ENCODE assay signal across 7 mouse cellular contexts in genomic region chr1:186433169-186433665, GRCm38 (mm10).
DNase-seq lines count a peak whose midpoint lies in the region; ATAC-seq lines count a peak whose summit lies in the region.

No protein-coding gene starts in this region.

- H3K27me3 ChIP-seq in embryonic facial prominence, embryonic 14.5 days (replicated peaks; ENCODE audit: control insufficient read depth, insufficient read depth, low read length), result no peaks in the 10 kb centered on the region
- no peaks in the 10 kb centered on the region for H3K27me3 ChIP-seq in forebrain, embryonic 13.5 days
- H3K27me3 ChIP-seq in limb, embryonic 15.5 days, result no peaks in the 10 kb centered on the region

- peak; percentile 83 for ATAC-seq in embryonic facial prominence, embryonic 14.5 days (ENCODE audit: low read depth)
- peak; percentile 81 for ATAC-seq in forebrain, embryonic 13.5 days
- peak; percentile 72 for ATAC-seq in limb, embryonic 15.5 days (ENCODE audit: insufficient number of reproducible peaks, low FRiP score, low TSS enrichment, low read depth)
- ATAC-seq in inflammation-experienced regulatory T-cells, adult 6 months, result no peak

- H3K27ac ChIP-seq in embryonic facial prominence, embryonic 14.5 days (replicated peaks; ENCODE audit: low read depth, low read length), result no peak overlapping the region
- H3K27ac ChIP-seq in forebrain, embryonic 13.5 days, result peak overlapping the region; percentile 32
- H3K27ac ChIP-seq in limb, embryonic 15.5 days, result peak overlapping the region; percentile 67

- H3K9ac ChIP-seq in embryonic facial prominence, embryonic 14.5 days (ENCODE audit: low read depth, low read length), result no peak overlapping the region
- no peak overlapping the region for H3K9ac ChIP-seq in forebrain, embryonic 13.5 days
- H3K9ac ChIP-seq in limb, embryonic 15.5 days, result no peak overlapping the region

- no peak overlapping the region for H3K4me2 ChIP-seq in embryonic facial prominence, embryonic 14.5 days (ENCODE audit: low read depth, low read length)
- H3K4me2 ChIP-seq in forebrain, embryonic 13.5 days, result no peak overlapping the region
- no peak overlapping the region for H3K4me2 ChIP-seq in limb, embryonic 15.5 days

- H3K4me1 ChIP-seq in embryonic facial prominence, embryonic 14.5 days (ENCODE audit: control insufficient read depth, insufficient read depth, low read length), result peaks cover 8% of the 10 kb centered on the region
- H3K4me1 ChIP-seq in forebrain, embryonic 13.5 days, result peaks cover 32% of the 10 kb centered on the region
- H3K4me1 ChIP-seq in limb, embryonic 15.5 days, result peaks cover 21% of the 10 kb centered on the region

- peak; percentile 52 for DNase-seq in layer of hippocampus, adult 11-12 months (ENCODE audit: low spot score)
- no peak for DNase-seq in layer of hippocampus, postnatal 25 days (ENCODE audit: extremely low spot score in 1 of 2, low spot score in 1 of 2)
- DNase-seq in embryonic facial prominence, embryonic 14.5 days (ENCODE audit: low spot score), result peak; percentile 78
- no peak for DNase-seq in thymus, postnatal 14 days

- 70% methylated on average over 7 of the region's 7 CpGs for WGBS in embryonic facial prominence, embryonic 14.5 days
- 47% methylated on average over 7 of the region's 7 CpGs for WGBS in forebrain, embryonic 13.5 days
- WGBS in limb, embryonic 15.5 days, result 41% methylated on average over 7 of the region's 7 CpGs

- H3K9me3 ChIP-seq in embryonic facial prominence, embryonic 14.5 days (ENCODE audit: control insufficient read depth, low read length), result no peaks in the 10 kb centered on the region
- no peaks in the 10 kb centered on the region for H3K9me3 ChIP-seq in forebrain, embryonic 13.5 days (replicated peaks)
- no peaks in the 10 kb centered on the region for H3K9me3 ChIP-seq in limb, embryonic 15.5 days

- H3K4me3 ChIP-seq in embryonic facial prominence, embryonic 14.5 days (ENCODE audit: low read depth, low read length), result no peak overlapping the region
- no peak overlapping the region for H3K4me3 ChIP-seq in forebrain, embryonic 13.5 days
- H3K4me3 ChIP-seq in limb, embryonic 15.5 days, result no peak overlapping the region

- H3K36me3 ChIP-seq in embryonic facial prominence, embryonic 14.5 days (ENCODE audit: control insufficient read depth, insufficient read depth, low read length), result no peaks in the 10 kb centered on the region
- no peaks in the 10 kb centered on the region for H3K36me3 ChIP-seq in forebrain, embryonic 13.5 days (ENCODE audit: poor library complexity, severe bottlenecking)
- H3K36me3 ChIP-seq in limb, embryonic 15.5 days, result no peaks in the 10 kb centered on the region

Comparison
In these comparisons a context has a peak if more than half of its experiments do, and no peak if none do; other contexts are left out.
1. DNase-seq: peak in layer of hippocampus, adult 11-12 months (single experiment) and embryonic facial prominence, embryonic 14.5 days (single experiment); none in layer of hippocampus, postnatal 25 days (0 of 2) and thymus, postnatal 14 days (single experiment).